Mouse (Mus musculus): ENCODE data around the gene Gm30302. TPM values are rescaled to one million over a fixed set of nuclear protein-coding genes. Genes with fewer than 3 reads are reported as not detected.

Gm30302 gene
- polyA plus RNA-seq, 1 experiment from 2014 or later: not detected

- Histone ChIP-seq H3K9ac (ENCODE audit: low read length) (no peak overlapping the region), H3K9me3 (ENCODE audit: control insufficient read depth, low read length) (no peaks in the 10 kb centered on the region), H3K4me2 (ENCODE audit: low read length) (no peak overlapping the region), H3K36me3 (ENCODE audit: control insufficient read depth, insufficient read depth, low read length) (no peaks in the 10 kb centered on the region), H3K27ac (ENCODE audit: low read depth) (no peak overlapping the region), H3K4me3 (ENCODE audit: low read depth, low read length) (no peak overlapping the region), H3K4me1 (replicated peaks; ENCODE audit: control insufficient read depth, insufficient read depth, low read length) (no peaks in the 10 kb centered on the region), H3K27me3 (replicated peaks; ENCODE audit: control insufficient read depth, insufficient read depth, low read length) (no peaks in the 10 kb centered on the region)
- DNase-seq (ENCODE audit: low spot score): no peak
- ATAC-seq (replicated peaks; ENCODE audit: low FRiP score, low TSS enrichment, low read depth): no peak
- WGBS: 93% methylated on average over 14 of the region's 14 CpGs
Measured at GRCm38 (mm10) chr13:49762208-49762607, 36.6 kb downstream of the Gm30302 start.

DNA sequence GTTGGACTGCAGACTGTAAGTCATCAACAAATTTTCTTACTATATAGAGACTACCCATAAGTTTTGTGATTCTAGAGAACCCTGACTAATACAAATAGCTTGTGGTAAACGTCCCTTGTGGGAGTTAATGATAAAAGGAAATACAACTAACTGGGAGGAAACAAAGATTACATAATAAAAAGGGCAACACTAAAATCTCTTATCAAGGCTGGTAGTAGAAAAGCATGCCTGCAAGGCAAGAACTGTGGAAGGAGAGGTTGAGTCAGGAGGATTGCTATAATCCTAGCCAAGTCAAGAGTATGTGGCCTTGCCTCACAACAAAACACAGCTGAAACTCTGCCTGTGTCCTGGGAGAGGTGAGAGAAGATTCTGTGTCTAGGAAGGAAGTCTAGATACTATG is 38.1 kb downstream of the Gm30302 start:
- Histone ChIP-seq H3K27me3 (replicated peaks; ENCODE audit: control insufficient read depth, insufficient read depth, low read length) (no peaks in the 10 kb centered on the region), H3K27ac (ENCODE audit: low read depth) (no peak overlapping the region), H3K4me3 (ENCODE audit: low read depth, low read length) (no peak overlapping the region), H3K9ac (ENCODE audit: low read length) (no peak overlapping the region), H3K9me3 (ENCODE audit: control insufficient read depth, low read length) (no peaks in the 10 kb centered on the region), H3K36me3 (ENCODE audit: control insufficient read depth, insufficient read depth, low read length) (no peaks in the 10 kb centered on the region), H3K4me1 (replicated peaks; ENCODE audit: control insufficient read depth, insufficient read depth, low read length) (no peaks in the 10 kb centered on the region), H3K4me2 (ENCODE audit: low read length) (no peak overlapping the region)
- ATAC-seq (replicated peaks; ENCODE audit: low FRiP score, low TSS enrichment, low read depth) (no peak), DNase-seq (ENCODE audit: low spot score) (no peak)
- 57% methylated on average over 1 of the region's 1 CpGs for WGBS

GRCm38 (mm10) chr13:49757966-49758365 is 40.8 kb downstream of the Gm30302 start:
- DNase-seq (ENCODE audit: low spot score) (no peak), ATAC-seq (replicated peaks; ENCODE audit: low FRiP score, low TSS enrichment, low read depth) (no peak)
- H3K36me3 ChIP-seq (ENCODE audit: control insufficient read depth, insufficient read depth, low read length): no peaks in the 10 kb centered on the region
- H3K4me3 ChIP-seq (ENCODE audit: low read depth, low read length): no peak overlapping the region
- H3K9me3 ChIP-seq (ENCODE audit: control insufficient read depth, low read length): no peaks in the 10 kb centered on the region
- H3K9ac ChIP-seq (ENCODE audit: low read length): no peak overlapping the region
- 90% methylated on average over 4 of the region's 4 CpGs for WGBS
- no peak overlapping the region for H3K27ac ChIP-seq (ENCODE audit: low read depth)
- no peaks in the 10 kb centered on the region for H3K4me1 ChIP-seq (replicated peaks; ENCODE audit: control insufficient read depth, insufficient read depth, low read length)
- H3K4me2 ChIP-seq (ENCODE audit: low read length): no peak overlapping the region
- no peaks in the 10 kb centered on the region for H3K27me3 ChIP-seq (replicated peaks; ENCODE audit: control insufficient read depth, insufficient read depth, low read length)

DNA sequence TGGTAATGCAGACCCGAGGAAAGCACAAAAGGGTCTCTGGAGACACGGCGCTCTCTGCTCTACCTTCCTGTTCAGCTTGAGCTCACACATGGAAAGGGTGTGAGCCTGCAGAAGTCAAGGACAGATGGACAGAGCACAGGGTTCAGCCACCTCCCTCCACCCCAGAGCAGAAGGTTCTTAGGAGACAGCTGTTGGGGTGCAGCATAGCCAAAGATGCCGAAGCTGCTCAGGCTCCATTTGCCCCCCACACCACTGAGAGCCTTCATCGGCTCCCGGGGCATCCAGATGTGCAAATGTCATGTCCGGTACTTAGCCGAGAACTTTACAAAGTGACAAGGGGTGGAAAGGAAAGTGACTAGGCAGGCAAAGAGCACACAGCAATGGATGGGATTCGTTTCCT is 42.2 kb downstream of the Gm30302 start:
- H3K27me3 ChIP-seq (replicated peaks; ENCODE audit: control insufficient read depth, insufficient read depth, low read length): no peaks in the 10 kb centered on the region
- no peak overlapping the region for H3K9ac ChIP-seq (ENCODE audit: low read length)
- H3K4me2 ChIP-seq (ENCODE audit: low read length): no peak overlapping the region
- 88% methylated on average over 9 of the region's 9 CpGs for WGBS
- H3K4me3 ChIP-seq (ENCODE audit: low read depth, low read length): no peak overlapping the region
- H3K9me3 ChIP-seq (ENCODE audit: control insufficient read depth, low read length): no peaks in the 10 kb centered on the region
- DNase-seq (ENCODE audit: low spot score) (no peak), ATAC-seq (replicated peaks; ENCODE audit: low FRiP score, low TSS enrichment, low read depth) (no peak)
- no peak overlapping the region for H3K27ac ChIP-seq (ENCODE audit: low read depth)
- no peaks in the 10 kb centered on the region for H3K36me3 ChIP-seq (ENCODE audit: control insufficient read depth, insufficient read depth, low read length)
- no peaks in the 10 kb centered on the region for H3K4me1 ChIP-seq (replicated peaks; ENCODE audit: control insufficient read depth, insufficient read depth, low read length)

- Histone ChIP-seq H3K4me3 (ENCODE audit: low read depth, low read length) (no peak overlapping the region), H3K9ac (ENCODE audit: low read length) (no peak overlapping the region), H3K4me1 (replicated peaks; ENCODE audit: control insufficient read depth, insufficient read depth, low read length) (no peaks in the 10 kb centered on the region), H3K27me3 (replicated peaks; ENCODE audit: control insufficient read depth, insufficient read depth, low read length) (no peaks in the 10 kb centered on the region), H3K9me3 (ENCODE audit: control insufficient read depth, low read length) (no peaks in the 10 kb centered on the region), H3K36me3 (ENCODE audit: control insufficient read depth, insufficient read depth, low read length) (no peaks in the 10 kb centered on the region; the same call in 1 of the 2 replicates), H3K4me2 (ENCODE audit: low read length) (no peak overlapping the region), H3K27ac (ENCODE audit: low read depth) (no peak overlapping the region)
- ATAC-seq (replicated peaks; ENCODE audit: low FRiP score, low TSS enrichment, low read depth): no peak
- 90% methylated on average over 16 of the region's 16 CpGs for WGBS
- DNase-seq (ENCODE audit: low spot score): no peak
Measured at GRCm38 (mm10) chr13:49741285-49742040, 57.3 kb downstream of the Gm30302 start.

DNA sequence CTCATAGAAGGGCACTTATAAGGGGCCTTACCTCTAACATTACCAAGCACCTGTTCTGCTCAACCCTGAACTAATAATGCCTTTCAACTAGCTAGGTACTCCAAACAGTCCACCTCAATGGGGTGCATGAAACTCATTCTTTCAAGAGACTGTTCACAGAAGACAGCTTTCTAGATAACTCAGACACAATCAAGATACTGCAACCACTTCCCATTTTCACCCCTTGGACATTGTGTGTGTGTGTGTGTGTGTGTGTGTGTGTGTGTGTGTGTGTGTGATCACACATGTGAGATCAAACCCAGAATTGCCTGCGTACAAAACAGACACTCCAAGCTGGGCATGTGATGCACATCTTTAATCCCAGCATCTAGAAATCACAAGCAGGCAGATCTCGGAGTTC is 60.8 kb downstream of the Gm30302 start:
- H3K4me1 ChIP-seq (replicated peaks; ENCODE audit: control insufficient read depth, insufficient read depth, low read length): no peaks in the 10 kb centered on the region
- H3K27ac ChIP-seq (ENCODE audit: low read depth): no peak overlapping the region
- no peak for DNase-seq (ENCODE audit: low spot score)
- H3K4me3 ChIP-seq (ENCODE audit: low read depth, low read length): no peak overlapping the region
- H3K9ac ChIP-seq (ENCODE audit: low read length): no peak overlapping the region
- H3K36me3 ChIP-seq (ENCODE audit: control insufficient read depth, insufficient read depth, low read length): peaks cover 28% of the 10 kb centered on the region
- H3K27me3 ChIP-seq (replicated peaks; ENCODE audit: control insufficient read depth, insufficient read depth, low read length): no peaks in the 10 kb centered on the region
- ATAC-seq (replicated peaks; ENCODE audit: low FRiP score, low TSS enrichment, low read depth): no peak
- H3K4me2 ChIP-seq (ENCODE audit: low read length): no peak overlapping the region
- WGBS: 95% methylated on average over 2 of the region's 2 CpGs
- no peaks in the 10 kb centered on the region for H3K9me3 ChIP-seq (ENCODE audit: control insufficient read depth, low read length)

DNA sequence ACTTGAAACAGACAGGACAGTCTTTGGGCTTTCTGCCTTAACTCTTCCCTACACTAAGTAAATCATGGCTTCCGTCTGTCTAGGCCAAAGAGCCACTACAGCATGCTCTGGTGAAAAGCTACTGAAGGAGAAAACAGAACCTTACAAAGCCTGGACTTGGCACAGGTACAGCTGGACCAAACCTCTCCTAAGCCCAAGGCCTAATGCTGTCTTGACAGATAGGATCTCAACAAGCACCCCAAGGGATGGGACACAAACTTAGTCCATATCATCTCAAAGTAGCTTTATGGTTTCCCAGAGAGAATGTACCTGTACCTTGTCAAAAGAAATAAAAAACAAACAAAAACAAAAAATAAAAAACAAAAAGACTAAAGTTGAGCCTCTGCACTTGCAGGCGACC is 62.4 kb downstream of the Gm30302 start:
- DNase-seq (ENCODE audit: low spot score): no peak
- WGBS: 89% methylated on average over 2 of the region's 2 CpGs

More for the DNA sequence above, 62.4 kb downstream of the Gm30302 start:
- Histone ChIP-seq H3K9me3 (ENCODE audit: control insufficient read depth, low read length) (no peaks in the 10 kb centered on the region), H3K4me2 (ENCODE audit: low read length) (no peak overlapping the region), H3K4me3 (ENCODE audit: low read depth, low read length) (no peak overlapping the region), H3K9ac (ENCODE audit: low read length) (no peak overlapping the region), H3K4me1 (replicated peaks; ENCODE audit: control insufficient read depth, insufficient read depth, low read length) (no peaks in the 10 kb centered on the region), H3K27me3 (replicated peaks; ENCODE audit: control insufficient read depth, insufficient read depth, low read length) (no peaks in the 10 kb centered on the region), H3K27ac (ENCODE audit: low read depth) (no peak overlapping the region), H3K36me3 (ENCODE audit: control insufficient read depth, insufficient read depth, low read length) (peaks cover 44% of the 10 kb centered on the region)
- no peak for ATAC-seq (replicated peaks; ENCODE audit: low FRiP score, low TSS enrichment, low read depth)

Other genes with a start within 250 kb of the Gm30302 start
- 0.45 and 0.66 TPM in 2 replicates for gene Omd, start 216.5 kb downstream of the Gm30302 start, polyA plus RNA-seq (2014; fragmentation: Nextera tagmentation; extraction: Ambion mirVana)
- 56.9 and 64.8 TPM in 2 replicates for gene Ogn, start 191.0 kb downstream of the Gm30302 start, polyA plus RNA-seq (2014; fragmentation: Nextera tagmentation; extraction: Ambion mirVana)
- gene Cenpp, start 146.2 kb downstream of the Gm30302 start, polyA plus RNA-seq (2014; fragmentation: Nextera tagmentation; extraction: Ambion mirVana): 28.3 and 29.3 TPM in 2 replicates
- gene Nol8, start 145.9 kb downstream of the Gm30302 start, polyA plus RNA-seq (2014; fragmentation: Nextera tagmentation; extraction: Ambion mirVana): 15.4 and 16.1 TPM in 2 replicates
- 96.1 and 101 TPM in 2 replicates for gene Iars, start 116.9 kb downstream of the Gm30302 start, polyA plus RNA-seq (2014; fragmentation: Nextera tagmentation; extraction: Ambion mirVana)